Mouse (Mus musculus) brain, embryonic 14.5 days (tissue): Measurements from ENCODE around the gene Prpf31. TPM values are rescaled to one million over a fixed set of nuclear protein-coding genes. Genes with fewer than 3 reads are reported as not detected.
"Not testable (repeated sequence)": the region's sequence is repeated elsewhere in the genome, so short reads cannot be mapped to it uniquely, and the experiment has no call there.

Experiments used
- DNase-seq: peaks from one replicate; pipeline ENCODE4 v3.0.0-alpha.2; 2011; ENCODE audit warnings: low read depth
- CTCF ChIP-seq: fragments of 200-500 bp; IDR thresholded peaks from 2 replicates; pipeline ENCODE4 v1.5.1; 2012; ENCODE audit warnings: inconsistent platforms, mild to moderate bottlenecking, moderate library complexity, borderline replicate concordance; ENCODE audit not compliant: insufficient read depth, insufficient read length; ENCODE audit errors: extremely low read depth
- POLR2A ChIP-seq: fragments of 200-500 bp; IDR thresholded peaks from 2 replicates; pipeline ENCODE4 v1.6.1; 2012; ENCODE audit warnings: mild to moderate bottlenecking, inconsistent platforms, borderline replicate concordance; ENCODE audit not compliant: poor library complexity, insufficient read depth, insufficient read length, severe bottlenecking; ENCODE audit errors: extremely low read depth
- polyA plus RNA-seq: library from polyadenylated mRNA; depleted of rRNA; stranded (reverse); fragments of >200 nt; gene quantifications from 2 replicates; pipeline ENCODE4 v1.2.3, GENCODE M21; 2012; rRNA removed

Gene Prpf31
- polyA plus RNA-seq = 68.2 and 70.7 TPM in 2 replicates

DNA sequence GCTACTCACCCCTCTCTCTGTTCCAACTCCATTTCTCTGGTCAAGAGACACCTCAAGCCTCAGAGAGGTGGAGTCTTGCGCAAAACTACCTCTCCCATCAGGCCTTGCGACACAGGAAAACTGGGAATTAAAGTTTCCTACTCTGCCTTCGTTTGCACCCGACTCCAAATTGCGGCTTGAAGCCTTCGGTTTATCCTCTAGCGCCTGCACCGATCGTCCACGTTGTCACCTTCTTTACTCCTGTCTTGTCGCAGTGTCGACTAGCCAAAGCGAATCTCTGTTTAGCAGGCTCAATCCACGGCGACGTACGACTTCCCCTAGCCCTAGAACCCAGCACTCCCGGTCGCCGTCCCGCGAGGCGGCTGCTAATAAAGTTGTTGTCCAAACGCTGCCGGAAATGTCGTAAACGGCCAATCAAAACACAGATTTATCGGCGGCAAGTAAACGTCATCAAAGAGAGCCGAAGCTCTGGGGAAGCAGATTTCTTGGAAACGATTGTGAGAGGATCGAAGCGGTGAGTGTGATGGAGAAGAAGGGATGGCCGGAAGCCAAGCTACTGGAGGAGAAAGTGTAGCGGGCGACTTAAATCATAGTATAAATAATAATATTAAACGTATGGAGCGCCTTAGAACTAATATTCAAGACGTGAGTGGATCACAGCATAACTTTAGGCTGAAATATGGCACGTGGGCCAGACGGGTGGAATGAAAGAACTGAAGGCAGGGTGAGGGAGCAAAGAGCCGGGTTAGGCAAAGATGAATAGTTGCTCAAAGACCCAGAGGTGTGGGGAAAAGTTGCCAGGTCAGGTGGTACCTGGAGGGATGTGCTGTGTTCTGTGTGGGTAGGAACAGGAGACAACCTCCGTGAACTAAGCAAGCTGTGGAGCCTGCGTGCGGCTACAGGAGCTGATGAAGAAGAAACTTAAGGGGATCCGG lies at the start of gene Prpf31, which contains the start of gene Tfpt:
Prpf31 (plus strand) TSS at position 443 of the 935 bp plus-strand sequence.
Tfpt (minus strand) TSS at position 387 of the 935 bp plus-strand sequence.
- TF ChIP-seq CTCF (no peak), POLR2A (peak; percentile 28; the same call in 1 of the 2 replicates)
- peak; percentile 99 for DNase-seq

- no peak for TF ChIP-seq CTCF
- TF ChIP-seq POLR2A = no peak
- no peak for DNase-seq
These were observed 49.8 kb upstream of the Prpf31 start for GRCm38 (mm10) chr7:3580029-3580428.

GRCm38 (mm10) chr7:3585763-3586162 lies 44.0 kb upstream of the Prpf31 start:
- DNase-seq = no peak
- TF ChIP-seq POLR2A (no peak), CTCF (no peak)

GRCm38 (mm10) chr7:3586255-3586654 lies 43.5 kb upstream of the Prpf31 start:
- no peak for TF ChIP-seq CTCF

GRCm38 (mm10) chr7:3587292-3587691 lies 42.5 kb upstream of the Prpf31 start:
- TF ChIP-seq CTCF = no peak
- TF ChIP-seq POLR2A = no peak
- no peak for DNase-seq

More at GRCm38 (mm10) chr7:3586255-3586654, 43.5 kb upstream of the Prpf31 start:
- no peak for DNase-seq

GRCm38 (mm10) chr7:3590550-3590949 lies 39.2 kb upstream of the Prpf31 start:
- TF ChIP-seq CTCF = no peak
- no peak for TF ChIP-seq POLR2A
- DNase-seq = no peak

GRCm38 (mm10) chr7:3591534-3591933 lies 38.3 kb upstream of the Prpf31 start:
- peak; percentile 10; the same call in 1 of the 2 replicates for TF ChIP-seq CTCF
- no peak for TF ChIP-seq POLR2A

GRCm38 (mm10) chr7:3593855-3594254 lies 35.9 kb upstream of the Prpf31 start:
- DNase-seq = peak; percentile 48
- TF ChIP-seq POLR2A = no peak
- no peak for TF ChIP-seq CTCF

More at GRCm38 (mm10) chr7:3591534-3591933, 38.3 kb upstream of the Prpf31 start:
- no peak for DNase-seq

GRCm38 (mm10) chr7:3594686-3595085 lies 35.1 kb upstream of the Prpf31 start:
- TF ChIP-seq CTCF (no peak), POLR2A (no peak)
- DNase-seq = no peak

DNA sequence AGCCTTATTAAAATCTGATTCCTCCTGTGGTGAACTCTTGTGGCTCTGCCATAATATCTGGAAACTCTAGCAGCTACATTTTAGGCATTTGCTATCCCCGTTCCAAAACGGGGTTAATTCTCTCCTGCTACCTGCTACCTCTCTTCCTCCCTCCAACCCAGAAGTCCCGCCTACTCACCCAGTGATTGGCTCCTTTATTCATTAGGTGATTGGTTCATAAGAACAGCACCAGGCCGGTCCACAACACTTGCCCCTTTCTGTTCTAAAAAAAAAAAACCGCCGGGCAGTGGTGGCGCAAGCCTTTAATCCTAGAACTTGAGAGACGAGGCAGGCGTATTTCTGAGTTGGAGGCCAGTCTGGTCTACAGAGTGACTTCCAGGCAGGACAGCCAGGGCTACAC lies 34.6 kb upstream of the Prpf31 start:
- peak; percentile 3 for DNase-seq
- TF ChIP-seq POLR2A (no peak), CTCF (no peak)

- DNase-seq = not testable (repeated sequence)
These were observed 32.0 kb upstream of the Prpf31 start for GRCm38 (mm10) chr7:3597755-3598154.

DNA sequence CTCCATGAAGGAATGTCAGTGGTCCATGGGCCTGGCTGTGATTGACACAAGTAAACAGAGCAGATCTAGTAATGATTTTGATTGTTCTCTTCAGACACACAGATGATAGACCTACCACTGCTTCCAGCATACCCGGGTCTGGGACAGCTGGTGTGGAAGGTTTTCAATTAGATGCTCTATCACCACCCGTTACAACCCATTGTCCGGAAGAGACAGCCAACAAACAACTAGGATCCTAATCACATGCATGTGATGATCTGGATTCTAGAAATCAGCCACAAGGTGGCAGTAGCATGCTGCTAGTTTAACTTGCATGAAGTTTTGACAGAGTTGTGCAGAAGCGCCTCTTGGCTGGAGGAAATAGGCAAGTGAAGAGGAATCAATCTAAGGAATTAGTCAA lies 28.7 kb upstream of the Prpf31 start:
- peak; percentile 76; the same call in 1 of the 2 replicates for TF ChIP-seq CTCF
- no peak for TF ChIP-seq POLR2A
- peak; percentile 87 for DNase-seq
